Mouse (Mus musculus): Measurements from ENCODE around the gene Gm42906. TPM values are rescaled to one million over a fixed set of nuclear protein-coding genes. Genes with fewer than 3 reads are reported as not detected.

Gene Gm42906
- polyA plus RNA-seq, 1 experiment from 2014 or later = not detected

DNA sequence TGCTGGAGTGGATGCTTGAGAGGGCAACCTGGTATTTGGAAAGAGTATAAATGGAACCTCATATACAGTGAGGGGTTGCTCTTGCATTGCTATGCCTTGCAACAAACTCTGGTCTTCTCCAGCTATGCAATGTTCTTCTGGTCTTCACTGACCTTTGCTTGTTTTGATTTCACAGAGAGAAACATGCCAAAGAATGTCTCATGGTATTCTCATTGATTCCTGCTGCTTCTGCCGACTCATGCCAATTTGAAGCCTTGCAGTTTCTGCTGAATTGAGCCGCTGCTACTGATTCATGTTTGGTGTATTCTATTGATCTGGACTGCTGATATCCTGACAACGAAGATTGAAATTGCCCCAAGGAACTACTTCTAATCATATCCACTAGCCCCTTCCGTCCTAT, 134.4 kb downstream of the Gm42906 start:
- H3K4me1 ChIP-seq (replicated peaks; ENCODE audit: control insufficient read depth, insufficient read depth, low read length) = 0 out of 2 replicates have a peak, but pooled peaks cover 2% of the 10 kb centered on the region
- no peaks in the 10 kb centered on the region for H3K36me3 ChIP-seq (ENCODE audit: control insufficient read depth, insufficient read depth, low read length)
- H3K27ac ChIP-seq (ENCODE audit: low read length) = no peak overlapping the region
- no peaks in the 10 kb centered on the region for H3K27me3 ChIP-seq (ENCODE audit: control insufficient read depth, insufficient read depth, low read depth, low read length)
- H3K9me3 ChIP-seq (ENCODE audit: control insufficient read depth, low read length) = no peaks in the 10 kb centered on the region
- no peak for ATAC-seq (ENCODE audit: low read depth)
- H3K4me2 ChIP-seq (ENCODE audit: low read depth, low read length) = no peak overlapping the region
- no peak overlapping the region for H3K9ac ChIP-seq (ENCODE audit: low read length)
- no peak overlapping the region for H3K4me3 ChIP-seq (ENCODE audit: low read length)
- 84% methylated on average over 4 of the region's 4 CpGs for WGBS

DNA sequence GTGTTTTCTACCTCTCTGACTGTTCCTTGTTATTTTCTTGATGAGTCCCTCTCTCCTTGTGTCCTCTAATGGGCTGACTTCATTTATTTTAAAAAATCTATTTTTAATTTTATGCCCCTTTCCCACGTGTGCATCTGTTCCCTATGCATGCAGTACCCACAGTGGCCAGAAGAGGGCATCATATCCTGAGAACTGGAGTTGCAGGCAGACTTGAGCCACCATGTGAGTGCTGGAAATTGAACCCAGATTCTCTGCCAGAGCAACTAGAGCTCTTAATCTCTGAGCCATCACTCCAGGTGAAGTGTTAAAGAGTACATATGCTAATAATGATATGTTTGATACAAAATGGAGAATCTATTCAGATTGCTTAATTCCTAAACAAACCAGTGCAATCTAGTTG, 135.7 kb downstream of the Gm42906 start:
- Histone ChIP-seq H3K4me3 (ENCODE audit: low read length) (no peak overlapping the region), H3K4me2 (ENCODE audit: low read depth, low read length) (no peak overlapping the region), H3K27me3 (ENCODE audit: control insufficient read depth, insufficient read depth, low read depth, low read length) (no peaks in the 10 kb centered on the region), H3K9me3 (ENCODE audit: control insufficient read depth, low read length) (no peaks in the 10 kb centered on the region), H3K36me3 (ENCODE audit: control insufficient read depth, insufficient read depth, low read length) (no peaks in the 10 kb centered on the region), H3K9ac (ENCODE audit: low read length) (no peak overlapping the region), H3K4me1 (replicated peaks; ENCODE audit: control insufficient read depth, insufficient read depth, low read length) (no peaks in the 10 kb centered on the region), H3K27ac (ENCODE audit: low read length) (no peak overlapping the region)
- ATAC-seq (ENCODE audit: low read depth) = no peak
- WGBS = 19% methylated on average over 1 of the region's 1 CpGs

DNA sequence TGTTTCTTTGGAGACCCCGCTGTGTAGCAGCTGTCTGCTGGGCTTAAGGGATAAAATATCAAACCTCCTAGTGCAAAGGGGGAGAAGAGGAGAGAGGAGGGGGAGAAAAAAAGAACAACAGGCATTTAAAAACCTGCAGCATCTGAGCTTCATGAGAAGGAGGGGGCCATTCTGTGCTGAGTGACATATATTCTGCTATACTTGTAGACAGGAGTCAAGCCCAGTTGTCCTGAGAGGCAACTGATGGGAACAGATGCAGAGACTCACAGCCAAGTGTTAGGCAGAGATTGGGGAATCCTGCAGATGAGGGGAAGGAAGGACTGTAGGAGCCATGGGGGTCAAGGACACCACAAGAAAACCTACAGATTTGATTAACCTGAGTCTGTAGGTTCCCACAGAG, 141.6 kb downstream of the Gm42906 start:
- Histone ChIP-seq H3K9ac (ENCODE audit: low read length) (no peak overlapping the region), H3K27ac (ENCODE audit: low read length) (no peak overlapping the region), H3K4me2 (ENCODE audit: low read depth, low read length) (no peak overlapping the region), H3K36me3 (ENCODE audit: control insufficient read depth, insufficient read depth, low read length) (no peaks in the 10 kb centered on the region), H3K4me1 (replicated peaks; ENCODE audit: control insufficient read depth, insufficient read depth, low read length) (no peaks in the 10 kb centered on the region; the same call in 1 of the 2 replicates), H3K9me3 (ENCODE audit: control insufficient read depth, low read length) (no peaks in the 10 kb centered on the region), H3K27me3 (ENCODE audit: control insufficient read depth, insufficient read depth, low read depth, low read length) (no peaks in the 10 kb centered on the region), H3K4me3 (ENCODE audit: low read length) (no peak overlapping the region)
- ATAC-seq (ENCODE audit: low read depth) = no peak
- WGBS = 80% methylated on average over 1 of the region's 1 CpGs

DNA sequence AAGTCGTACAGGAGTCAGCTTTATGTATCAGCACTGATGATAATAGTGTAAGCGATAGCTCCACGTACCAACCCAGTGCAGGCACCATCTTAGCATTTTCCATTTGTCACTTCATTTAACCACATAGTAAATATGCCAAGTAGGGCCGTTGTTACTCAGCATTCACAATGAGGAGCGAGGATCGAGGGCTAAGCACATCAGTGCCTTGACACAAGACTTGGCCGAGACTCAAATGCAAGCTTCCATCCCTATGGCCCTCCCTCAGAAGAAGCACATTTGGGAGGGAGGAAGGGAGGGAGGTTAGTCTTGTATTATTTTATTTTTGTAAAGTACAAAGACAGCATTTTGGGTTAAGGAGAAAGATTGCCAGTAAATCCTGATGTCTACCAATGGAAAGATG, 148.4 kb downstream of the Gm42906 start:
- Histone ChIP-seq H3K36me3 (ENCODE audit: control insufficient read depth, insufficient read depth, low read length) (no peaks in the 10 kb centered on the region), H3K4me1 (replicated peaks; ENCODE audit: control insufficient read depth, insufficient read depth, low read length) (no peaks in the 10 kb centered on the region), H3K27ac (ENCODE audit: low read length) (no peak overlapping the region), H3K9me3 (ENCODE audit: control insufficient read depth, low read length) (no peaks in the 10 kb centered on the region), H3K4me3 (ENCODE audit: low read length) (no peak overlapping the region), H3K27me3 (ENCODE audit: control insufficient read depth, insufficient read depth, low read depth, low read length) (no peaks in the 10 kb centered on the region), H3K9ac (ENCODE audit: low read length) (no peak overlapping the region), H3K4me2 (ENCODE audit: low read depth, low read length) (no peak overlapping the region)
- peak; percentile 59; the same call in 1 of the 2 replicates for ATAC-seq (ENCODE audit: low read depth)
- 63% methylated on average over 7 of the region's 7 CpGs for WGBS

DNA sequence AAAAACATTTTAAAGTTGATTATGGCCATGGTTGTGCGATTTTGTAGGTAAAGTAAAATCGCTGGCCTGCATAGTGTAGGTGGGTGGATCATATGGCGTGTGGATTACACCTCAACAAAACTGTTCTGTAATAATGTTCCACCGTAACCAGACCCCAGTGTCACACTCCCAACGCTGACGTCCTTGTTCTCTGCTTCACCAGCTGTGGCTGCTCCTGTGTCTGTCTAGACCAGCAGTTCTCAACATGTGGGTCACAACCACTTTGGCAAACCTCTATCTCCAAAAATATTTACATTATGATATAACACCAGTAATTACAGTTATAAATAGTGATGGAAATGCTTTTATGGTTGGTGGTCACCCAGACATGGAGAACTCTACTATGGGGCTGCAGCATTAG, 150.0 kb downstream of the Gm42906 start:
- Histone ChIP-seq H3K4me2 (ENCODE audit: low read depth, low read length) (no peak overlapping the region), H3K27me3 (ENCODE audit: control insufficient read depth, insufficient read depth, low read depth, low read length) (no peaks in the 10 kb centered on the region), H3K36me3 (ENCODE audit: control insufficient read depth, insufficient read depth, low read length) (no peaks in the 10 kb centered on the region), H3K9ac (ENCODE audit: low read length) (no peak overlapping the region), H3K27ac (ENCODE audit: low read length) (no peak overlapping the region), H3K4me3 (ENCODE audit: low read length) (no peak overlapping the region), H3K9me3 (ENCODE audit: control insufficient read depth, low read length) (no peaks in the 10 kb centered on the region), H3K4me1 (replicated peaks; ENCODE audit: control insufficient read depth, insufficient read depth, low read length) (no peaks in the 10 kb centered on the region)
- WGBS = 77% methylated on average over 6 of the region's 6 CpGs
- ATAC-seq (ENCODE audit: low read depth) = peak; percentile 71

DNA sequence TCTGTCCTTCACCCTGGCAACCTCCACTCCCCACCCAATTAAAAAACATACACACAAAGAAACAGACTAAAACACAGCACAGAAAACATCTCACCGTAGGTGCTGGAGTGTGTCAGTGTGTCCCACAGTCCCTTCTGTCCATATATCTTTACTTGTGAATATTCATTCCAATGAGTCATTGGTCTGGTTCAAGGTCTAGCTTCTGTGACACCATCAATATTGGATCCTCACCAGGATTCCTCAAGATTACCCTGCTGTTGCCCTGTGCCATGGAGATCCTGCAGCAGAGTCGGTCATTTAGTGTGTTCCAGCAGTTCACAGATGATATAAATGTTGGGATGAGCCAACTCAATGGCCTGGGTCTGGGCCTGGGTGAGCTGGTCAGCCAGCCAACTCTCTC, 152.0 kb downstream of the Gm42906 start:
- H3K36me3 ChIP-seq (ENCODE audit: control insufficient read depth, insufficient read depth, low read length) = no peaks in the 10 kb centered on the region
- 90% methylated on average over 2 of the region's 2 CpGs for WGBS
- no peak overlapping the region for H3K9ac ChIP-seq (ENCODE audit: low read length)
- no peak overlapping the region for H3K4me3 ChIP-seq (ENCODE audit: low read length)
- no peaks in the 10 kb centered on the region for H3K27me3 ChIP-seq (ENCODE audit: control insufficient read depth, insufficient read depth, low read depth, low read length)
- H3K9me3 ChIP-seq (ENCODE audit: control insufficient read depth, low read length) = no peaks in the 10 kb centered on the region
- ATAC-seq (ENCODE audit: low read depth) = no peak
- no peak overlapping the region for H3K4me2 ChIP-seq (ENCODE audit: low read depth, low read length)
- H3K27ac ChIP-seq (ENCODE audit: low read length) = no peak overlapping the region
- H3K4me1 ChIP-seq (replicated peaks; ENCODE audit: control insufficient read depth, insufficient read depth, low read length) = no peaks in the 10 kb centered on the region

DNA sequence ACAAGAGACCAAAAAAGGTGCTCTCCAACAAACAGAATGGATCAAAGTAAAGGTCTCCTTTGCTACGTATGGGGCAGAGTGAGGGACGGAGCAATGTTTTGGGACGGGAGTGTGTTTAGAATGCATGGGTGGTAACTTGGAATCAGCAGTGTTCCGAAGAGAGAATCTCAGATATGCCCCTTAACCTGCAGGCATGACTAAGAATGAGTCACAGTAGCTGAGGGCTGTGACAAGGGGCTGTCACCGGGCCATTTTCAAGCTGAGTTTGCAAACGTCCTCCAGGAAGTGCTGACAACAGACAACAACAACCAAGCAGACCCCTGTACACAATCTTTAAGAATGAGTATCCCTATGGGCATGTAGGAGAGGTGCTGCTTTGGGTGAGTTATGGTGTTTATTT, 153.7 kb downstream of the Gm42906 start:
- WGBS = 53% methylated on average over 6 of the region's 6 CpGs
- Histone ChIP-seq H3K4me2 (ENCODE audit: low read depth, low read length) (no peak overlapping the region), H3K27ac (ENCODE audit: low read length) (no peak overlapping the region), H3K36me3 (ENCODE audit: control insufficient read depth, insufficient read depth, low read length) (no peaks in the 10 kb centered on the region), H3K4me3 (ENCODE audit: low read length) (no peak overlapping the region), H3K9me3 (ENCODE audit: control insufficient read depth, low read length) (no peaks in the 10 kb centered on the region), H3K27me3 (ENCODE audit: control insufficient read depth, insufficient read depth, low read depth, low read length) (no peaks in the 10 kb centered on the region), H3K4me1 (replicated peaks; ENCODE audit: control insufficient read depth, insufficient read depth, low read length) (no peaks in the 10 kb centered on the region), H3K9ac (ENCODE audit: low read length) (no peak overlapping the region)
- no peak for ATAC-seq (ENCODE audit: low read depth)

DNA sequence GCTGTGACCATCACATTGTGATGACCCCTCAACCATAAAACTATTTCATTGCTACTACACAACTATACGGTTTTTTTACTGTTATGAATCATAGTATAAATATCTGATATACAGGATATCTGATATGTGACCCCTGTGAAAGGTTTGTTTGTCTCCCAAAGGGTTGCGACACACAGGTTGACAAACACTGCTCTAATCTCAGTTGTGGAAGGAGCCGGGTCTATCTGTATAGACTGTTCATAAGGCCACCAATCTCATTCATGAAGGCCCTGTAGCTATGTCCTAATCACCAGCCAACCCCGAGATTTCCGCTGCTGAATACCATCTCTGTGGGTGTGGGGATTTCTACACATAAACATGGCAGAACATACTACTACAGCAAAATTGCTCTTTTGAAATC, 157.1 kb downstream of the Gm42906 start:
- WGBS = 86% methylated on average over 5 of the region's 5 CpGs

DNA sequence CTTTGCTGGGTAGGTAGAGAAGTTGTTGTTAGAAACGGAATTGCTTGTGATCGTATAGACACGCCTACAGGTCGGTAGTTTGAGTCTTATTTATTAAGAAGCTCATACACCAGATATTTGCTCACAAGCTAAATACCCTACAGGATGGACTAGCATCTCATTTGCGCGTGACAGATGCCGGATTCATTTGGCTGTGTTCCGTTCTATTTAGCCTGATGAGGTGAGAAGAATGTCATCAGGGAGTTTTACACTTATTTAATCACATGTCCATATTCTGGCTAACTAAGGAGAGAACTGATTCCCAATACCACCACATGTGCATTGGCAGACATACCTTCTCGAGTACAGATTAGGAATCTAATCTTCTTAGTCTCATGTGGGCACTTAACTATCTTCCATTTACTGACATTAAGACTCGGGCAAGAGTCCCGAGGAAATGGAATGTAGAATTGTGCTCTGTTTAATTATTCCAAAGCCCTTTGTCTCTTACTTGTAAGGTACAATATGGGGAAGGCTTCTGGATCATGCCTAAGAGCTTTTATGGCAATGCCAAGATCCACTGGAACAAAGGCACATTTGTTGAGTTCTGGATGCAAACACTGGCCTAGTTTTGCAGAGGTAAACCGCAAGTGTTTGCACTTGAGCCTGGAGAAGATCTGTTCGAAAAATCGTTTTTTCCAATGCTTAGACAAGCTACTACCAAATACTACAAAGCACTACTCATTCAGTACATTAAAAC, 160.9 kb downstream of the Gm42906 start:
- Histone ChIP-seq H3K27ac (ENCODE audit: low read length) (no peak overlapping the region), H3K27me3 (ENCODE audit: control insufficient read depth, insufficient read depth, low read depth, low read length) (no peaks in the 10 kb centered on the region), H3K4me1 (replicated peaks; ENCODE audit: control insufficient read depth, insufficient read depth, low read length) (no peaks in the 10 kb centered on the region), H3K4me2 (ENCODE audit: low read depth, low read length) (no peak overlapping the region), H3K9me3 (ENCODE audit: control insufficient read depth, low read length) (no peaks in the 10 kb centered on the region), H3K9ac (ENCODE audit: low read length) (no peak overlapping the region), H3K4me3 (ENCODE audit: low read length) (no peak overlapping the region), H3K36me3 (ENCODE audit: control insufficient read depth, insufficient read depth, low read length) (no peaks in the 10 kb centered on the region)
- 64% methylated on average over 14 of the region's 14 CpGs for WGBS
- no peak for ATAC-seq (ENCODE audit: low read depth)

More for the DNA sequence above, 157.1 kb downstream of the Gm42906 start:
- no peak for ATAC-seq (ENCODE audit: low read depth)
- Histone ChIP-seq H3K27me3 (ENCODE audit: control insufficient read depth, insufficient read depth, low read depth, low read length) (no peaks in the 10 kb centered on the region), H3K27ac (ENCODE audit: low read length) (no peak overlapping the region), H3K4me1 (replicated peaks; ENCODE audit: control insufficient read depth, insufficient read depth, low read length) (no peaks in the 10 kb centered on the region), H3K9ac (ENCODE audit: low read length) (no peak overlapping the region), H3K36me3 (ENCODE audit: control insufficient read depth, insufficient read depth, low read length) (no peaks in the 10 kb centered on the region), H3K4me2 (ENCODE audit: low read depth, low read length) (no peak overlapping the region), H3K4me3 (ENCODE audit: low read length) (no peak overlapping the region), H3K9me3 (ENCODE audit: control insufficient read depth, low read length) (no peaks in the 10 kb centered on the region)

Data from lung, embryonic 16.5 days (tissue).